Mouse (Mus musculus) urinary bladder, postnatal 25 days (tissue): Measurements from ENCODE around the gene Pakap.

Source experiments
- DNase-seq: peaks from one replicate; pipeline ENCODE4 v3.0.0; 2022; ENCODE audit warnings: low spot score

Pakap gene

GRCm38 (mm10) chr4:57719370-57719769, 151.4 kb downstream of the Pakap start:
- DNase-seq, result no peak

- DNase-seq, result no peak
Observed at GRCm38 (mm10) chr4:57720869-57721361, 152.9 kb downstream of the Pakap start.

- DNase-seq, result no peak
Observed at GRCm38 (mm10) chr4:57722296-57722695, 154.3 kb downstream of the Pakap start.

- DNase-seq, result no peak
Observed at GRCm38 (mm10) chr4:57723659-57724058, 155.7 kb downstream of the Pakap start.

GRCm38 (mm10) chr4:57725569-57725968, 157.6 kb downstream of the Pakap start:
- no peak for DNase-seq

GRCm38 (mm10) chr4:57728611-57729183, 160.7 kb downstream of the Pakap start:
- no peak for DNase-seq

- DNase-seq, result no peak
Observed at GRCm38 (mm10) chr4:57730047-57730446, 162.1 kb downstream of the Pakap start.

GRCm38 (mm10) chr4:57730801-57731598, 163.0 kb downstream of the Pakap start:
- DNase-seq, result no peak

- DNase-seq, result no peak
Observed at GRCm38 (mm10) chr4:57732351-57732750, 164.4 kb downstream of the Pakap start.

GRCm38 (mm10) chr4:57733445-57733844, 165.5 kb downstream of the Pakap start:
- DNase-seq, result no peak

- peak; percentile 27 for DNase-seq
Observed at GRCm38 (mm10) chr4:57735426-57735825, 167.4 kb downstream of the Pakap start.

GRCm38 (mm10) chr4:57738856-57739552, 171.0 kb downstream of the Pakap start:
- DNase-seq, result no peak

- no peak for DNase-seq
Observed at GRCm38 (mm10) chr4:57743325-57743929, 175.4 kb downstream of the Pakap start.

- DNase-seq, result no peak
Observed at GRCm38 (mm10) chr4:57750651-57751050, 182.7 kb downstream of the Pakap start.

- DNase-seq, result no peak
Observed at GRCm38 (mm10) chr4:57751054-57751453, 183.1 kb downstream of the Pakap start.

- DNase-seq, result no peak
Observed at GRCm38 (mm10) chr4:57751566-57751965, 183.6 kb downstream of the Pakap start.

- DNase-seq, result no peak
Observed at GRCm38 (mm10) chr4:57755085-57755484, 187.1 kb downstream of the Pakap start.

- no peak for DNase-seq
Observed at GRCm38 (mm10) chr4:57757997-57758396, 190.0 kb downstream of the Pakap start.

GRCm38 (mm10) chr4:57762424-57762823, 194.4 kb downstream of the Pakap start:
- no peak for DNase-seq

- DNase-seq, result no peak
Observed at GRCm38 (mm10) chr4:57764392-57764791, 196.4 kb downstream of the Pakap start.

GRCm38 (mm10) chr4:57764926-57765325, 196.9 kb downstream of the Pakap start:
- no peak for DNase-seq

- no peak for DNase-seq
Observed at GRCm38 (mm10) chr4:57765806-57766205, 197.8 kb downstream of the Pakap start.
